Mouse (Mus musculus) embryonic facial prominence, embryonic 15.5 days (tissue): Measurements from ENCODE around the gene Olfr1279. TPM values are rescaled to one million over a fixed set of nuclear protein-coding genes. Genes with fewer than 3 reads are reported as not detected.
"Not testable (repeated sequence)": the region's sequence is repeated elsewhere in the genome, so short reads cannot be mapped to it uniquely, and the experiment has no call there.

Experiments
- ATAC-seq: fragments of 200-750 bp; cut with Nextera tagmentation; 2 replicates; pipeline ENCODE4 v1.8.0; 2017; ENCODE audit warnings: low read depth, moderate TSS enrichment; ENCODE audit not compliant: insufficient number of reproducible peaks, low FRiP score, low TSS enrichment
- H3K27ac ChIP-seq: fragments of 300-500 bp; sonication (generic); replicated peaks from 2 replicates; pipeline ENCODE4 v1.5.1; 2015; ENCODE audit warnings: mild to moderate bottlenecking, inconsistent platforms
- H3K27me3 ChIP-seq: fragments of 300-500 bp; sonication (generic); 2 replicates; pipeline ENCODE4 v1.6.1; 2015; ENCODE audit warnings: inconsistent platforms
- H3K36me3 ChIP-seq: fragments of 300-500 bp; sonication (generic); 2 replicates; pipeline ENCODE4 v1.6.1; 2015; ENCODE audit warnings: mild to moderate bottlenecking, inconsistent platforms
- H3K4me1 ChIP-seq: fragments of 300-500 bp; sonication (generic); 2 replicates; pipeline ENCODE4 v1.6.1; 2015; ENCODE audit warnings: inconsistent platforms
- H3K4me2 ChIP-seq: fragments of 300-500 bp; sonication (generic); replicated peaks from 2 replicates; pipeline ENCODE4 v1.6.1; 2015; ENCODE audit warnings: mild to moderate bottlenecking, inconsistent platforms
- H3K4me3 ChIP-seq: fragments of 300-500 bp; sonication (generic); replicated peaks from 2 replicates; pipeline ENCODE4 v1.5.1; 2015; ENCODE audit warnings: mild to moderate bottlenecking, inconsistent platforms
- H3K9ac ChIP-seq: fragments of 300-500 bp; sonication (generic); 2 replicates; pipeline ENCODE4 v1.6.1; 2015; ENCODE audit warnings: inconsistent platforms
- H3K9me3 ChIP-seq: fragments of 300-500 bp; sonication (generic); replicated peaks from 2 replicates; pipeline ENCODE4 v1.6.1; 2016; ENCODE audit warnings: inconsistent platforms
- WGBS: fragments of 180-500 bp; shearing (Covaris S2); methylation state at CpG from one replicate; pipeline ENCODE4 v1.1.7; 2015; 5-methylcytosine and 5-hydroxymethylcytosine counted together
- polyA plus RNA-seq: library from polyadenylated mRNA; unstranded; fragments of >200 nt; fragmentation: Nextera tagmentation; extraction: Ambion mirVana; gene quantifications from 2 replicates; pipeline ENCODE4 v1.2.1, GENCODE M21; 2015

Gene Olfr1279
- polyA plus RNA-seq: not detected in 2 replicates

GRCm38 (mm10) chr2:111300374-111300773 is at the start of gene Olfr1279:
Olfr1279 (plus strand) TSS chr2:111300635.
- Histone ChIP-seq H3K4me1 (no peaks in the 10 kb centered on the region), H3K4me3 (no peak within 1 kb of the TSS), H3K4me2 (no peak within 1 kb of the TSS), H3K27ac (no peak within 1 kb of the TSS), H3K36me3 (no peaks in the 10 kb centered on the region), H3K9ac (no peak within 1 kb of the TSS), H3K27me3 (no peaks in the 10 kb centered on the region), H3K9me3 (no peaks in the 10 kb centered on the region)
- ATAC-seq: no peak

DNA sequence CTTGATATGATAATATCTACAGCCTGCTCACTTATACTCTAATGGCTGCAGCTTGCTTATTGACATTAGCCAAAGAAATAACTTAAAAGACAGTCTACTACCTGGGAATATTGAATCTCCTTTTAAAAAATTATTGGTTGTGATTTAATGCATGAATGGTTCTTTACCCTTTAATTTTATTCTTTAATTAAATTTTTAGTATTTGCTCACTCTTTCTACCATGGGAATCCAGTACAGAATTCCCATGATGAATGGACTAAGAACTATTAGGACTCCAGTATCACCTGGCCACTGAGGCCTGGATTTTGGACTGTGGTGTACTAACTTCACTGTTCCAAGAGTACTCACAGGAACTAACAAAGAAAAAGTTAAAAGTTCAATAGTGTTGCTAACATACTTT is 46.2 kb upstream of the Olfr1279 start, which contains the start of gene Olfr1276:
Gene Olfr1276 (plus strand): TSS at position 301 of the 400 bp plus-strand sequence.
- Histone ChIP-seq H3K27me3 (no peaks in the 10 kb centered on the region), H3K9me3 (no peaks in the 10 kb centered on the region)

GRCm38 (mm10) chr2:111274006-111274405 is 26.4 kb upstream of the Olfr1279 start, which contains the start of gene Olfr1277:
Olfr1277 (minus strand) TSS chr2:111274106.
- no peak for ATAC-seq
- H3K4me2 ChIP-seq: no peak within 1 kb of the TSS
- WGBS: 79% methylated on average over 2 of the region's 2 CpGs
- no peaks in the 10 kb centered on the region for H3K9me3 ChIP-seq
- H3K4me3 ChIP-seq: no peak within 1 kb of the TSS
- H3K9ac ChIP-seq: no peak within 1 kb of the TSS
- no peak within 1 kb of the TSS for H3K27ac ChIP-seq
- H3K36me3 ChIP-seq: no peaks in the 10 kb centered on the region
- H3K27me3 ChIP-seq: no peaks in the 10 kb centered on the region
- no peaks in the 10 kb centered on the region for H3K4me1 ChIP-seq

More for the DNA sequence above, 46.2 kb upstream of the Olfr1279 start, which contains the start of gene Olfr1276:
- no peak for ATAC-seq
- Histone ChIP-seq H3K9ac (no peak within 1 kb of the TSS), H3K4me3 (no peak within 1 kb of the TSS), H3K36me3 (no peaks in the 10 kb centered on the region), H3K4me1 (no peaks in the 10 kb centered on the region), H3K4me2 (no peak within 1 kb of the TSS), H3K27ac (no peak within 1 kb of the TSS)

GRCm38 (mm10) chr2:111289836-111290235 is 10.6 kb upstream of the Olfr1279 start, which contains the start of gene Olfr1278:
Olfr1278 (plus strand) TSS chr2:111290136.
- no peak for ATAC-seq
- Histone ChIP-seq H3K4me2 (no peak within 1 kb of the TSS), H3K4me3 (no peak within 1 kb of the TSS), H3K9ac (no peak within 1 kb of the TSS), H3K4me1 (no peaks in the 10 kb centered on the region), H3K27ac (no peak within 1 kb of the TSS), H3K27me3 (no peaks in the 10 kb centered on the region), H3K36me3 (no peaks in the 10 kb centered on the region), H3K9me3 (no peaks in the 10 kb centered on the region)

DNA sequence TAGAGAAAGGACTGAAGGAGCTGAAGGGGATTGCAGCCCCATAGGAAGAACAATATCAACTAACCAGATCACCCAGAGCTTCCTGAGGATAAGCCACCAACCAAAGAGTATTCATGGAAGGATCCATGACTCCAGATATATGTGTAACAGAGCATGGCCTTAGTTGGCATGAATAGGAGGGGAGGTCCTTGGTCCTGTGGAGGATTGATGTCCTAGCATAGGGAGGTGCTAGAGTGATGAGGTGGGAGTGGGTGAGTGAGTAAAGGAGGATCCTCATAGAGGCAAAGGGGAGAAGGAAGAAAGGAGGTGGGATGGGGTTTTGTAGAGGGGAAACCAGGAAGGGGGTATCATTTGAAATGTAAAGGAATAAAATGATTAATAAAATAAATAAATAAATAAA is 1.9 kb upstream of the Olfr1279 start:
- Histone ChIP-seq H3K9ac (no peak overlapping the region), H3K27ac (no peak overlapping the region), H3K36me3 (no peaks in the 10 kb centered on the region), H3K4me3 (no peak overlapping the region), H3K9me3 (no peaks in the 10 kb centered on the region), H3K4me1 (no peaks in the 10 kb centered on the region), H3K4me2 (no peak overlapping the region), H3K27me3 (no peaks in the 10 kb centered on the region)
- ATAC-seq: no peak

DNA sequence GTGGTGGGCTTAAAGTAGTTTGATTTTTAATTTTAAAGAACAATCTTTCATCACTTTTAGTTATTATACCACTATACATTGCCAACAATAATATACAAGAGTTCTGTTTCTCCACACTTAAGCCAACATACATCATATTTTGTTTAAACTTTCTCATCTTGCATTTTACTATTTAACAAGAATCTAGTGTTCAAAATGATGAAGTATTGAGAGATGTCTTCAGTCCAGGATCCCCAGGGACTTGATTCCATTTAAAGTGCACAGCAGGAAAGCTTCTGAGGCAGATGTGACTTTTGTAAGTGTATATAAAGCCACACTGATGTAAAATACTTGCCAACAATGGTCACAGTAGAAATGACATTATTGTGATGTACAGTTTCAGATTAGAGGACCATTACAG is 13.3 kb downstream of the Olfr1279 start, which contains the start of gene Olfr1280:
Gene Olfr1280 (plus strand): TSS at position 301 of the 400 bp plus-strand sequence.
- no peak within 1 kb of the TSS for H3K27ac ChIP-seq
- no peaks in the 10 kb centered on the region for H3K27me3 ChIP-seq
- no peak within 1 kb of the TSS for H3K9ac ChIP-seq
- H3K4me2 ChIP-seq: no peak within 1 kb of the TSS
- ATAC-seq: no peak
- no peaks in the 10 kb centered on the region for H3K36me3 ChIP-seq
- no peaks in the 10 kb centered on the region for H3K9me3 ChIP-seq
- no peaks in the 10 kb centered on the region for H3K4me1 ChIP-seq
- H3K4me3 ChIP-seq: no peak within 1 kb of the TSS

GRCm38 (mm10) chr2:111326220-111326619 is 25.8 kb downstream of the Olfr1279 start, which contains the start of gene Olfr1281:
Olfr1281 (plus strand) TSS chr2:111326520.
- no peak for ATAC-seq
- Histone ChIP-seq H3K4me3 (no peak within 1 kb of the TSS), H3K9me3 (no peaks in the 10 kb centered on the region)

DNA sequence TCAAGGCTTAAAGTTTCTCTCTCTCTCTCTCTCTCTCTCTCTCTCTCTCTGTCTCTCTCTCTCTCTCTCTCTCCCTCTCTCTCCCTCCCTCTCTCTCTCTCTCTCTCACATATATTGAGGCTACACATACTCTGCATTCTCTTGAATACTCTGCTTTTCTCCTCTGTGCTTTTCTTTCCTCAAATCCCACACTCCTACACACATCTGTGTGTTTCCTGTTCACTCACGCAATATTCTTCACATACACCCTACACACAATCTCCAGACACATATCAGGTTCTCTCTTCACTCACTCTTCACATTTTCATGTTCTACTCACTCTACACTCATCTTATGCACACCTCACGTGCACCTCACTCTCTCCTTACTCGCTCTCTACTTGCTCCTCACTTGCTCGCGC is 33.3 kb downstream of the Olfr1279 start:
- not testable (repeated sequence) for ATAC-seq, H3K4me2 ChIP-seq, H3K36me3 ChIP-seq, H3K4me3 ChIP-seq, H3K4me1 ChIP-seq, H3K27me3 ChIP-seq, H3K27ac ChIP-seq, H3K9me3 ChIP-seq, H3K9ac ChIP-seq
- WGBS: 85% methylated on average over 5 of the region's 5 CpGs

More at GRCm38 (mm10) chr2:111326220-111326619, 25.8 kb downstream of the Olfr1279 start, which contains the start of gene Olfr1281:
- Histone ChIP-seq H3K4me1 (no peaks in the 10 kb centered on the region), H3K27ac (no peak within 1 kb of the TSS), H3K36me3 (no peaks in the 10 kb centered on the region), H3K27me3 (no peaks in the 10 kb centered on the region), H3K4me2 (no peak within 1 kb of the TSS), H3K9ac (no peak within 1 kb of the TSS)
- WGBS: 65% methylated on average over 2 of the region's 2 CpGs

DNA sequence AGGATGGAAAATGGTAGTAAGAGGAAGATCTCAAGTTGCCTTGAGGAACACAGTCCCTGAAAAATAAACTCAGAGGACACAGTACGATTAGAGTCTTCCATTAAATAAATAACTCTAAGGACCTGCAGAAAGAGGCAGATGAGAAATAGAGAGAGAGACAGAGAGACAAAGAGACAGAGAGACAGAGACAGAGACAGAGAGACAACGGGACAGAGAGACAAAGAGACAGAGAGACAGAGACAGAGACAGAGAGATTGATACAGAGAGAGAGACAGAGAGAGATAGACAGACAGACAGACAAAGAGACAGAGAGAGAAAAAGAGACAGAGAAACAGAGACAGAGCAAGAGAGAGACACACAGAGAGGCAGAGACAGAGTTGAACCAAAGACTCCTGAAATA is 35.5 kb downstream of the Olfr1279 start, which contains the start of gene Olfr1282:
Gene Olfr1282 (minus strand): TSS at position 101 of the 400 bp plus-strand sequence.
- no peak within 1 kb of the TSS for H3K4me2 ChIP-seq
- 70% methylated on average over 2 of the region's 2 CpGs for WGBS
- H3K36me3 ChIP-seq: no peaks in the 10 kb centered on the region
- H3K9ac ChIP-seq: no peak within 1 kb of the TSS
- H3K27ac ChIP-seq: no peak within 1 kb of the TSS
- H3K4me1 ChIP-seq: no peaks in the 10 kb centered on the region
- H3K9me3 ChIP-seq: no peaks in the 10 kb centered on the region
- no peak within 1 kb of the TSS for H3K4me3 ChIP-seq
- no peak for ATAC-seq
- H3K27me3 ChIP-seq: no peaks in the 10 kb centered on the region

Other genes with a start within 250 kb of the Olfr1279 start
- gene Gm13941, start 194.7 kb upstream of the Olfr1279 start, polyA plus RNA-seq: not detected in 2 replicates
- not detected in 2 replicates for gene Gm15130, start 147.7 kb upstream of the Olfr1279 start, polyA plus RNA-seq
- gene 4930430A15Rik, start 71.0 kb upstream of the Olfr1279 start, polyA plus RNA-seq: 0.12 TPM in 1 of 2 replicates, not detected in the other
- not detected in 2 replicates for gene Olfr1275, start 65.3 kb upstream of the Olfr1279 start, polyA plus RNA-seq
- gene Olfr1276, start 46.1 kb upstream of the Olfr1279 start, polyA plus RNA-seq: not detected in 2 replicates
- not detected in 2 replicates for gene Olfr1277, start 26.5 kb upstream of the Olfr1279 start, polyA plus RNA-seq
- gene Olfr1278, start 10.5 kb upstream of the Olfr1279 start, polyA plus RNA-seq: not detected in 2 replicates
- not detected in 2 replicates for gene Olfr1280, start 13.4 kb downstream of the Olfr1279 start, polyA plus RNA-seq
- gene Olfr1281, start 25.9 kb downstream of the Olfr1279 start, polyA plus RNA-seq: not detected in 2 replicates
- not detected in 2 replicates for gene Olfr1282, start 35.4 kb downstream of the Olfr1279 start, polyA plus RNA-seq
- not detected in 2 replicates for gene Olfr1283, start 66.2 kb downstream of the Olfr1279 start, polyA plus RNA-seq
- gene Olfr1284, start 74.9 kb downstream of the Olfr1279 start, polyA plus RNA-seq: not detected in 2 replicates
- not detected in 2 replicates for gene Olfr1286, start 122.5 kb downstream of the Olfr1279 start, polyA plus RNA-seq
- gene Olfr1287, start 148.5 kb downstream of the Olfr1279 start, polyA plus RNA-seq: not detected in 2 replicates
- gene Olfr1288, start 173.5 kb downstream of the Olfr1279 start, polyA plus RNA-seq: not detected in 2 replicates
- not detected in 2 replicates for gene Olfr1289, start 180.2 kb downstream of the Olfr1279 start, polyA plus RNA-seq
- not detected in 2 replicates for gene Olfr1290, start 193.2 kb downstream of the Olfr1279 start, polyA plus RNA-seq
- gene Olfr1291-ps1, start 196.5 kb downstream of the Olfr1279 start, polyA plus RNA-seq: 0.04 TPM in 1 of 2 replicates, not detected in the other
- gene Olfr1293-ps, start 224.6 kb downstream of the Olfr1279 start, polyA plus RNA-seq: not detected in 2 replicates
- gene Olfr1294, start 239.7 kb downstream of the Olfr1279 start, polyA plus RNA-seq: not detected in 2 replicates